Mouse (Mus musculus) neural tube, embryonic 14.5 days (tissue): ENCODE measurements at regions not wholly inside any gene's neighbourhood (a gene's known extent, or its start where the extent isn't known, plus 50 kb on each side); places are given as distances from the start of the nearest gene placed in this dataset.

ENCODE experiments used
- ATAC-seq: fragments of 200-750 bp; cut with Nextera tagmentation; 2 replicates; pipeline ENCODE4 v1.8.0; 2017; ENCODE audit warnings: low read depth, mild to moderate bottlenecking, moderate TSS enrichment, moderate library complexity
- H3K27ac ChIP-seq: fragments of 300-500 bp; sonication (generic); 2 replicates; pipeline ENCODE4 v1.5.1; 2014; ENCODE audit warnings: low read depth, mild to moderate bottlenecking, control low read depth, low read length, moderate library complexity, mixed read lengths
- H3K27me3 ChIP-seq: fragments of 300-500 bp; sonication (generic); 2 replicates; pipeline ENCODE4 v1.6.1; 2014; ENCODE audit warnings: low read length; ENCODE audit not compliant: control insufficient read depth, insufficient read depth
- H3K36me3 ChIP-seq: fragments of 300-500 bp; sonication (generic); 2 replicates; pipeline ENCODE4 v1.6.1; 2014; ENCODE audit warnings: low read length, mixed read lengths; ENCODE audit not compliant: control insufficient read depth, insufficient read depth
- H3K4me1 ChIP-seq: fragments of 300-500 bp; sonication (generic); 2 replicates; pipeline ENCODE4 v1.6.1; 2014; ENCODE audit warnings: low read length; ENCODE audit not compliant: control insufficient read depth, insufficient read depth
- H3K4me2 ChIP-seq: fragments of 300-500 bp; sonication (generic); 2 replicates; pipeline ENCODE4 v1.6.1; 2014; ENCODE audit warnings: mild to moderate bottlenecking, low read depth, low read length, control low read depth
- H3K4me3 ChIP-seq: fragments of 300-500 bp; sonication (generic); 2 replicates; pipeline ENCODE4 v1.5.1; 2014; ENCODE audit warnings: low read depth, low read length, control low read depth, mixed read lengths
- H3K9ac ChIP-seq: fragments of 300-500 bp; sonication (generic); replicated peaks from 2 replicates; pipeline ENCODE4 v1.6.1; 2014; ENCODE audit warnings: low read depth, mild to moderate bottlenecking, control low read depth, low read length, mixed read lengths
- H3K9me3 ChIP-seq: fragments of 300-500 bp; sonication (generic); 2 replicates; pipeline ENCODE4 v1.6.1; 2016; ENCODE audit warnings: low read length; ENCODE audit not compliant: control insufficient read depth
- WGBS: fragments of 180-500 bp; shearing (Covaris S2); extraction: QIAGEN DNeasy Blood & Tissue Kit; methylation state at CpG from one replicate; pipeline ENCODE4 v1.1.7; 2014; 5-methylcytosine and 5-hydroxymethylcytosine counted together

GRCm38 (mm10) chr16:65683703-65684320 is 121.3 kb upstream of the Chmp2b start:
- ATAC-seq: peak; percentile 86
- no peaks in the 10 kb centered on the region for H3K27me3 ChIP-seq
- no peaks in the 10 kb centered on the region for H3K4me1 ChIP-seq
- H3K4me3 ChIP-seq: no peak overlapping the region
- no peaks in the 10 kb centered on the region for H3K9me3 ChIP-seq
- H3K4me2 ChIP-seq: no peak overlapping the region
- no peak overlapping the region for H3K27ac ChIP-seq
- no peaks in the 10 kb centered on the region for H3K36me3 ChIP-seq
- H3K9ac ChIP-seq: no peak overlapping the region

GRCm38 (mm10) chr16:65693626-65694025 is 121.4 kb upstream of the Vgll3 start:
- Histone ChIP-seq H3K4me2 (no peak overlapping the region), H3K27me3 (no peaks in the 10 kb centered on the region), H3K4me3 (no peak overlapping the region), H3K9me3 (no peaks in the 10 kb centered on the region), H3K36me3 (no peaks in the 10 kb centered on the region), H3K4me1 (no peaks in the 10 kb centered on the region), H3K9ac (no peak overlapping the region), H3K27ac (no peak overlapping the region)
- 58% methylated on average over 2 of the region's 2 CpGs for WGBS
- peak; percentile 61; the same call in 1 of the 2 replicates for ATAC-seq

- ATAC-seq: peak; percentile 24; the same call in 1 of the 2 replicates
- H3K9ac ChIP-seq: no peak overlapping the region
- no peak overlapping the region for H3K4me2 ChIP-seq
- no peaks in the 10 kb centered on the region for H3K27me3 ChIP-seq
- no peak overlapping the region for H3K27ac ChIP-seq
- H3K4me1 ChIP-seq: no peaks in the 10 kb centered on the region
- H3K4me3 ChIP-seq: no peak overlapping the region
- H3K9me3 ChIP-seq: no peaks in the 10 kb centered on the region
- H3K36me3 ChIP-seq: no peaks in the 10 kb centered on the region
Measured at GRCm38 (mm10) chr16:65715631-65716030, 99.4 kb upstream of the Vgll3 start.

- Histone ChIP-seq H3K27me3 (no peaks in the 10 kb centered on the region), H3K4me2 (no peak overlapping the region), H3K27ac (no peak overlapping the region), H3K9me3 (no peaks in the 10 kb centered on the region), H3K36me3 (no peaks in the 10 kb centered on the region), H3K9ac (no peak overlapping the region), H3K4me1 (no peaks in the 10 kb centered on the region), H3K4me3 (no peak overlapping the region)
- 70% methylated on average over 6 of the region's 6 CpGs for WGBS
- ATAC-seq: no peak
Measured at GRCm38 (mm10) chr16:65718791-65719472, 96.1 kb upstream of the Vgll3 start.

- Histone ChIP-seq H3K4me3 (no peak overlapping the region), H3K9ac (no peak overlapping the region), H3K9me3 (no peaks in the 10 kb centered on the region), H3K27me3 (no peaks in the 10 kb centered on the region), H3K36me3 (no peaks in the 10 kb centered on the region), H3K27ac (no peak overlapping the region), H3K4me2 (no peak overlapping the region), H3K4me1 (no peaks in the 10 kb centered on the region)
- peak; percentile 94 for ATAC-seq
- WGBS: 17% methylated on average over 4 of the region's 4 CpGs
Measured at GRCm38 (mm10) chr16:65720953-65721352, 94.1 kb upstream of the Vgll3 start.

- no peak overlapping the region for H3K9ac ChIP-seq
Measured at GRCm38 (mm10) chr16:65725559-65726269, 89.3 kb upstream of the Vgll3 start.

GRCm38 (mm10) chr16:65726289-65726688 is 88.8 kb upstream of the Vgll3 start:
- no peak overlapping the region for H3K27ac ChIP-seq
- no peak overlapping the region for H3K9ac ChIP-seq
- no peaks in the 10 kb centered on the region for H3K36me3 ChIP-seq
- H3K4me3 ChIP-seq: no peak overlapping the region
- no peak for ATAC-seq
- WGBS: 50% methylated on average over 3 of the region's 3 CpGs
- H3K27me3 ChIP-seq: no peaks in the 10 kb centered on the region
- no peak overlapping the region for H3K4me2 ChIP-seq
- no peaks in the 10 kb centered on the region for H3K4me1 ChIP-seq
- H3K9me3 ChIP-seq: no peaks in the 10 kb centered on the region

More at GRCm38 (mm10) chr16:65725559-65726269, 89.3 kb upstream of the Vgll3 start:
- Histone ChIP-seq H3K27me3 (no peaks in the 10 kb centered on the region), H3K27ac (no peak overlapping the region), H3K36me3 (no peaks in the 10 kb centered on the region), H3K4me1 (no peaks in the 10 kb centered on the region), H3K4me2 (no peak overlapping the region), H3K9me3 (no peaks in the 10 kb centered on the region), H3K4me3 (no peak overlapping the region)
- WGBS: 81% methylated on average over 5 of the region's 5 CpGs
- ATAC-seq: no peak

- Histone ChIP-seq H3K27ac (no peak overlapping the region), H3K36me3 (no peaks in the 10 kb centered on the region), H3K9me3 (no peaks in the 10 kb centered on the region), H3K4me1 (no peaks in the 10 kb centered on the region), H3K4me3 (no peak overlapping the region), H3K27me3 (no peaks in the 10 kb centered on the region), H3K4me2 (no peak overlapping the region), H3K9ac (no peak overlapping the region)
- 19% methylated on average over 4 of the region's 4 CpGs for WGBS
- peak; percentile 89 for ATAC-seq
Measured at GRCm38 (mm10) chr16:65729322-65729721, 85.7 kb upstream of the Vgll3 start.

- Histone ChIP-seq H3K4me3 (no peak overlapping the region), H3K9me3 (no peaks in the 10 kb centered on the region), H3K4me1 (no peaks in the 10 kb centered on the region), H3K27ac (no peak overlapping the region), H3K27me3 (no peaks in the 10 kb centered on the region), H3K4me2 (no peak overlapping the region), H3K9ac (no peak overlapping the region), H3K36me3 (no peaks in the 10 kb centered on the region)
- 91% methylated on average over 3 of the region's 3 CpGs for WGBS
- ATAC-seq: no peak
Measured at GRCm38 (mm10) chr16:65739652-65740051, 75.4 kb upstream of the Vgll3 start.
